35 mouse cellular contexts compared by ENCODE assay signal in genomic region chr9:57138507-57138906, GRCm38 (mm10).
"Had no signal": no experiment of that assay in that cellular context is flagged by ENCODE, and none has a peak within 500 bp of the region (broad histone marks: within the 10 kb centered on the region; RNA-seq: fewer than 3 reads in every experiment).

No protein-coding gene starts in this region.

- H3K9ac ChIP-seq: heart, embryonic 12.5 days; heart, embryonic 13.5 days; heart, embryonic 15.5 days; hindbrain, embryonic 12.5 days; hindbrain, embryonic 13.5 days; hindbrain, embryonic 14.5 days; hindbrain, embryonic 15.5 days; intestine, embryonic 15.5 days; kidney, embryonic 15.5 days had no signal

- H3K9me3 ChIP-seq: heart, embryonic 10.5 days; heart, embryonic 12.5 days; heart, embryonic 13.5 days; heart, embryonic 15.5 days; hindbrain, embryonic 10.5 days; hindbrain, embryonic 12.5 days; hindbrain, embryonic 13.5 days; hindbrain, embryonic 15.5 days; intestine, embryonic 15.5 days; kidney, embryonic 15.5 days had no signal

- H3K4me2 ChIP-seq: heart, embryonic 11.5 days; heart, embryonic 12.5 days; heart, embryonic 13.5 days; heart, embryonic 15.5 days; hindbrain, embryonic 12.5 days; hindbrain, embryonic 13.5 days; hindbrain, embryonic 14.5 days; hindbrain, embryonic 15.5 days; intestine, embryonic 15.5 days; kidney, embryonic 15.5 days had no signal

- H3K4me1 ChIP-seq: heart, embryonic 12.5 days; heart, embryonic 13.5 days; hindbrain, embryonic 10.5 days; hindbrain, embryonic 12.5 days; hindbrain, embryonic 13.5 days; hindbrain, embryonic 15.5 days; intestine, embryonic 15.5 days; kidney, embryonic 15.5 days had no signal

- H3K27me3 ChIP-seq: heart, embryonic 12.5 days; heart, embryonic 13.5 days; heart, embryonic 15.5 days; hindbrain, embryonic 12.5 days; hindbrain, embryonic 13.5 days; hindbrain, embryonic 15.5 days; intestine, embryonic 15.5 days; kidney, embryonic 15.5 days had no signal

- ATAC-seq: hindbrain, embryonic 16.5 days; hindbrain, postnatal 0 days; inflammation-experienced regulatory T-cells, adult 6 months; intestine, embryonic 15.5 days; intestine, embryonic 16.5 days; intestine, postnatal 0 days had no signal

- DNase-seq: heart, postnatal 10 days; heart, postnatal 14 days; heart, postnatal 36 days; heart, postnatal 4 days; kidney, adult 11 months; kidney, adult 18-20 months; kidney, adult 2 months; kidney, adult 8-10 months; kidney, adult 9 months; kidney, postnatal 10 days; kidney, postnatal 14 days; kidney, postnatal 25 days; kidney, postnatal 36 days; kidney, postnatal 4 days; layer of hippocampus, adult 9-11 months; layer of hippocampus, postnatal 36 days had no signal

- H3K27ac ChIP-seq: heart, embryonic 10.5 days; heart, embryonic 13.5 days; heart, embryonic 15.5 days; hindbrain, embryonic 10.5 days; hindbrain, embryonic 12.5 days; hindbrain, embryonic 13.5 days; hindbrain, embryonic 14.5 days; hindbrain, embryonic 15.5 days; hindbrain, postnatal 0 days; intestine, embryonic 15.5 days; kidney, embryonic 15.5 days; kidney, postnatal 0 days; layer of hippocampus, adult 2 months had no signal

- H3K4me3 ChIP-seq: heart, embryonic 10.5 days; heart, embryonic 12.5 days; heart, embryonic 13.5 days; heart, embryonic 15.5 days; hindbrain, embryonic 10.5 days; hindbrain, embryonic 12.5 days; hindbrain, embryonic 13.5 days; hindbrain, embryonic 15.5 days; intestine, embryonic 15.5 days; kidney, embryonic 15.5 days; layer of hippocampus, adult 2 months had no signal
